Mouse (Mus musculus) lung, postnatal 0 days (tissue): ENCODE data around the gene Rhpn2.

Source experiments
- CTCF ChIP-seq: IDR thresholded peaks from 2 replicates; pipeline ENCODE4 v1.5.1; 2016; ENCODE audit warnings: antibody characterized with exemption, mild to moderate bottlenecking
- EP300 ChIP-seq: IDR thresholded peaks from 2 replicates; pipeline ENCODE4 v1.6.1; 2016; ENCODE audit warnings: antibody characterized with exemption, mild to moderate bottlenecking, control low read depth

DNA sequence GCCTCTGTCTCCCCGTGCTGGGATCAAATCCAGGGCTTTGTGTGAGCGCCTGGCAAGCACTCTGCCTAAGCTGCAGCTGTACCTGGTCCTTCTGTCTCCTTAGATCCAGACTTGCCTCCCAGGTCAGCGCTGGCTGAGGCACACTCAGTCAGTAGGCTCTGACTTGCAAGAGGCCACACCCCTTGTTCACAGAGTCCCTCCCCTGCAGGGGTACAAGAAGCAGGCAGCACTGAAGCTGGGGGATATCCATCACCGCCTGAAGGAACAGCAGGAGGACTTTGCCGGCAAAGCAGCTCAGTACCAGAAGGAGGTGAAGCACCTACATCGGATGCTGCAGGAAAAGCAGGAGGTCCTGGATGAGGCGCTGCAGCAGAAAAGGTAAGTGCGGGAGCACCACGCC is 101.3 kb downstream of the Rhpn2 start:
- no peak for TF ChIP-seq CTCF
- TF ChIP-seq EP300 = no peak
